Mouse (Mus musculus) adrenal gland, postnatal 10 days (tissue): ENCODE data around the gene Olfr849. TPM values are rescaled to one million over a fixed set of nuclear protein-coding genes. Genes with fewer than 3 reads are reported as not detected.

Source experiments
- DNase-seq: peaks from one replicate; pipeline ENCODE4 v3.0.0; 2021; ENCODE audit warnings: mixed read lengths
- long read RNA-seq, 2 experiments: library from polyadenylated mRNA; stranded (forward); transcript quantifications; one replicate each; pipeline ENCODE4 v2.0.0; 2021
- total RNA-seq, 2 experiments: library from RNA; stranded (reverse); gene quantifications; 2 replicates each; pipeline ENCODE4 v1.2.3; 2021

Gene Olfr849
- total RNA-seq, result not detected
- long read RNA-seq, experiment 1, result 0 reads
- long read RNA-seq, experiment 2, result 0 reads

DNA sequence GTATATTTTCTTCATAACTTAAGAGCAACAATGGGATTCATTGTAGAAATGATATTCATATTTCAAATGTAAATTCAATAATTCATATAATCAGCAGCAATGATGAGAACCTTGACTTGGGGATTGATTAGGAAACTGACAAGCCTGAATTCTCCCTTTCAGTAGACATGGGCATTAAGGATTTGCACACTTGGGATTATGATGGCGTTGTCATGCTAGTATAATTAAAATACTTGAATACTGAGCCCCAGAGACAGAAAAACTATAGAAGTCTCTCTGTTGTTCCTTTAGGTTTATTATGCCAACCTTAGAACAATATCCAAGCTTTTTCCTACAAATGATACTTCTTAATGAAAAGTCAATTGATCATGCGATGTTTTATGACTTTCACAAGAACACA lies at the start of gene Olfr849:
Olfr849 (plus strand) TSS at position 301 of the 400 bp plus-strand sequence.
- DNase-seq, result no peak

GRCm38 (mm10) chr9:19478148-19478547 lies 38.1 kb downstream of the Olfr849 start, which contains the start of gene Olfr850:
Olfr850 (minus strand) TSS chr9:19478248.
- DNase-seq, result no peak

- no peak for DNase-seq
Observed at GRCm38 (mm10) chr9:19492995-19493394, 52.9 kb downstream of the Olfr849 start, which contains the start of gene Olfr851. Olfr851 (plus strand) TSS chr9:19493295.

Other genes starting within 250 kb of the Olfr849 start
- gene Olfr843, start 188.3 kb upstream of the Olfr849 start, total RNA-seq, result not detected
- gene Olfr844, start 123.9 kb upstream of the Olfr849 start, total RNA-seq, result not detected
- not detected for gene Olfr845, start 103.8 kb upstream of the Olfr849 start, total RNA-seq
- gene Olfr846, start 76.3 kb upstream of the Olfr849 start, total RNA-seq, result not detected
- gene Olfr847, start 61.6 kb upstream of the Olfr849 start, total RNA-seq, result not detected
- gene Olfr850, start 38.0 kb downstream of the Olfr849 start, total RNA-seq, result not detected
- not detected for gene Olfr851, start 53.0 kb downstream of the Olfr849 start, total RNA-seq
- gene Olfr853, start 100.8 kb downstream of the Olfr849 start, total RNA-seq, result not detected
- gene Olfr854, start 127.1 kb downstream of the Olfr849 start, total RNA-seq, result not detected
- not detected for gene Olfr855, start 142.4 kb downstream of the Olfr849 start, total RNA-seq
- 10 to 100 TPM; 15.6 to 19.0 TPM for gene Zfp317, start 181.8 kb downstream of the Olfr849 start, total RNA-seq